Mouse (Mus musculus) neural tube, embryonic 12.5 days (tissue): ENCODE measurements at regions not wholly inside any gene's neighbourhood (a gene's known extent, or its start where the extent isn't known, plus 50 kb on each side); places are given as distances from the start of the nearest gene placed in this dataset.

Source experiments
- ATAC-seq: fragments of 200-750 bp; cut with Nextera tagmentation; 2 replicates; pipeline ENCODE4 v1.8.0; 2017; ENCODE audit warnings: low read depth, mild to moderate bottlenecking, moderate TSS enrichment, moderate library complexity; ENCODE audit not compliant: low FRiP score
- H3K27ac ChIP-seq: fragments of 300-500 bp; sonication (generic); 2 replicates; pipeline ENCODE4 v1.5.1; 2016
- H3K27me3 ChIP-seq: fragments of 300-500 bp; sonication (generic); replicated peaks from 2 replicates; pipeline ENCODE4 v1.6.1; 2016; ENCODE audit warnings: mild to moderate bottlenecking
- H3K36me3 ChIP-seq: fragments of 300-500 bp; sonication (generic); 2 replicates; pipeline ENCODE4 v1.6.1; 2016; ENCODE audit warnings: mild to moderate bottlenecking
- H3K4me1 ChIP-seq: fragments of 300-500 bp; sonication (generic); 2 replicates; pipeline ENCODE4 v1.6.1; 2016
- H3K4me2 ChIP-seq: fragments of 300-500 bp; sonication (generic); replicated peaks from 2 replicates; pipeline ENCODE4 v1.6.1; 2016; ENCODE audit warnings: mild to moderate bottlenecking
- H3K4me3 ChIP-seq: fragments of 300-500 bp; sonication (generic); 2 replicates; pipeline ENCODE4 v1.5.1; 2016
- H3K9ac ChIP-seq: fragments of 300-500 bp; sonication (generic); 2 replicates; pipeline ENCODE4 v1.6.1; 2016; ENCODE audit warnings: mild to moderate bottlenecking
- H3K9me3 ChIP-seq: fragments of 300-500 bp; sonication (generic); 2 replicates; pipeline ENCODE4 v1.6.1; 2016; ENCODE audit warnings: mild to moderate bottlenecking
- WGBS: fragments of 180-500 bp; shearing (Covaris S2); methylation state at CpG from one replicate; pipeline ENCODE4 v1.1.7; 2016; 5-methylcytosine and 5-hydroxymethylcytosine counted together

DNA sequence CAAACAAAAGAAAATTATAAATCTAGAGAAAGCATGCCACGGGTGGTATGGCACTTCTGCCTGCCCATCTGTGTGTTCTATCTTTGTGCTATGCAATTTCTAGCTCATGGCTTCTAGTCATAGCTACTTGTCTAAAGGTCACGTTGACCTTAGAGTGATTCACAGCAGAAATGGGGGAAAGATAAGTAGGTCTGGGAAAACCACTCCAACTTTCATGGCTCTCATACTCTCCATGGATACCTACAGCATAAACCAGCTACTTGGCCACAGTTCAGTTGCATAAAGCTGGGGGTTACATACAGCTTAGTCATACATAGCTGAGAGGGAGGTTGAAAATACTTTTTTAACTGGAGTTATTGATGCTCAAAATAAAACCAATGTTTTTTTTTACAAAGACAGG, 100.6 kb upstream of the Trpc6 start:
- Histone ChIP-seq H3K27ac (no peak overlapping the region), H3K36me3 (no peaks in the 10 kb centered on the region), H3K9ac (no peak overlapping the region), H3K4me3 (no peak overlapping the region), H3K27me3 (no peaks in the 10 kb centered on the region), H3K4me1 (no peaks in the 10 kb centered on the region), H3K4me2 (no peak overlapping the region), H3K9me3 (no peaks in the 10 kb centered on the region)
- 79% methylated on average over 2 of the region's 2 CpGs for WGBS
- no peak for ATAC-seq

GRCm38 (mm10) chr9:8451471-8451870, 92.5 kb upstream of the Trpc6 start:
- ATAC-seq, result no peak
- Histone ChIP-seq H3K27me3 (no peaks in the 10 kb centered on the region), H3K9me3 (no peaks in the 10 kb centered on the region), H3K4me1 (no peaks in the 10 kb centered on the region), H3K4me3 (no peak overlapping the region), H3K9ac (no peak overlapping the region), H3K36me3 (no peaks in the 10 kb centered on the region), H3K27ac (no peak overlapping the region), H3K4me2 (no peak overlapping the region)

- H3K27me3 ChIP-seq, result no peaks in the 10 kb centered on the region
- no peaks in the 10 kb centered on the region for H3K4me1 ChIP-seq
- H3K4me2 ChIP-seq, result no peak overlapping the region
- no peaks in the 10 kb centered on the region for H3K9me3 ChIP-seq
- no peak overlapping the region for H3K9ac ChIP-seq
- no peak overlapping the region for H3K4me3 ChIP-seq
- no peak overlapping the region for H3K27ac ChIP-seq
- ATAC-seq, result no peak
- H3K36me3 ChIP-seq, result no peaks in the 10 kb centered on the region
Observed at GRCm38 (mm10) chr9:8453591-8453990, 90.4 kb upstream of the Trpc6 start.

GRCm38 (mm10) chr9:8454557-8454956, 89.4 kb upstream of the Trpc6 start:
- H3K4me3 ChIP-seq, result no peak overlapping the region
- no peaks in the 10 kb centered on the region for H3K27me3 ChIP-seq
- H3K9ac ChIP-seq, result no peak overlapping the region
- no peaks in the 10 kb centered on the region for H3K4me1 ChIP-seq
- no peak overlapping the region for H3K27ac ChIP-seq
- H3K9me3 ChIP-seq, result no peaks in the 10 kb centered on the region
- H3K36me3 ChIP-seq, result no peaks in the 10 kb centered on the region
- no peak for ATAC-seq
- H3K4me2 ChIP-seq, result no peak overlapping the region

- WGBS, result 0% methylated on average over 1 of the region's 1 CpGs
- Histone ChIP-seq H3K27ac (no peak overlapping the region), H3K4me2 (no peak overlapping the region), H3K9me3 (no peaks in the 10 kb centered on the region), H3K4me1 (no peaks in the 10 kb centered on the region), H3K36me3 (no peaks in the 10 kb centered on the region), H3K4me3 (no peak overlapping the region), H3K9ac (no peak overlapping the region), H3K27me3 (no peaks in the 10 kb centered on the region)
- ATAC-seq, result no peak
Observed at GRCm38 (mm10) chr9:8459084-8459571, 84.8 kb upstream of the Trpc6 start.

DNA sequence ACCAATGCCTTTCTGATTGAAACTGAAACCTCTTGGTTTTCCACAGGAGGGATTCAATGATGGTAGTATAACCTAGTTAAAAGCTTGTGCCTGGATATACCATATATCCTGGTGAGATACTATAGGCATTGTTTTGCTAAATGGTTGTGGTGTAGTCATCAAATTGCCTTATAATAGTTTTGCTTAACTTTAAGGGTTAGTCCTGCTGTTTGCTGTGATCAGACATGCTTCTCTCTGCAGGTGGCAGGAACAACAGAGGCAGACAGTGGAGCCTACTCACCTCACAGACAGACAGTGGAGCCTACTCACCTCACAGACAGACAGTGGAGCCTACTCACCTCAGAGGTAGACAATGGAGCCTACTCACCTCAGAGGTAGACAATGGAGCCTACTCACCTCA, 82.2 kb upstream of the Trpc6 start:
- H3K4me1 ChIP-seq, result no peaks in the 10 kb centered on the region
- no peaks in the 10 kb centered on the region for H3K36me3 ChIP-seq
- no peak overlapping the region for H3K4me3 ChIP-seq
- no peak for ATAC-seq
- no peak overlapping the region for H3K4me2 ChIP-seq
- H3K9me3 ChIP-seq, result no peaks in the 10 kb centered on the region
- no peak overlapping the region for H3K9ac ChIP-seq
- H3K27ac ChIP-seq, result no peak overlapping the region
- no peaks in the 10 kb centered on the region for H3K27me3 ChIP-seq

- Histone ChIP-seq H3K36me3 (no peaks in the 10 kb centered on the region), H3K27ac (no peak overlapping the region), H3K4me3 (no peak overlapping the region), H3K9me3 (no peaks in the 10 kb centered on the region), H3K4me1 (no peaks in the 10 kb centered on the region), H3K4me2 (no peak overlapping the region), H3K9ac (no peak overlapping the region), H3K27me3 (no peaks in the 10 kb centered on the region)
- ATAC-seq, result no peak
- 65% methylated on average over 5 of the region's 5 CpGs for WGBS
Observed at GRCm38 (mm10) chr9:8462881-8463280, 81.1 kb upstream of the Trpc6 start.

GRCm38 (mm10) chr9:8486525-8486924, 57.4 kb upstream of the Trpc6 start:
- H3K4me3 ChIP-seq, result no peak overlapping the region
- no peaks in the 10 kb centered on the region for H3K27me3 ChIP-seq
- no peaks in the 10 kb centered on the region for H3K4me1 ChIP-seq
- H3K4me2 ChIP-seq, result no peak overlapping the region
- no peak overlapping the region for H3K9ac ChIP-seq
- 82% methylated on average over 3 of the region's 3 CpGs for WGBS
- H3K36me3 ChIP-seq, result no peaks in the 10 kb centered on the region
- H3K9me3 ChIP-seq, result no peaks in the 10 kb centered on the region
- no peak overlapping the region for H3K27ac ChIP-seq
- ATAC-seq, result no peak

DNA sequence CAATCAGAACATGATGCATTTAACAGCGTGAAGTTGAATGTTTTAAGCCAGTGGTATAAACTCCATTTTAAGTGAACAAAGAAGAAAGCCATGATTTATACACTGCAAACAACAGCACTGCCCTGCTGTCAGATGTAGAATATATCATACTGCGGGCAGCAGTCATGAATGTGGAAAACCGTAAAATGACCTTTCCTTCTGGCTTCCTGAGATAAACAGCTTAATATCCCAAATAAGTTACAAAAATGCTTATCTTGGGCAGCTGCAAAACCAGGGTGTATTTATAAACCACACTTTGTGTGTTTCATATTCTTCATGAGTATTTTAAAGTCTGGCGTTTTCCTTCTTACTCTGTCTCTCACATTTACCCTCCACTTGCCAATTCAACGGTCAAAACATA, 56.1 kb upstream of the Trpc6 start:
- no peaks in the 10 kb centered on the region for H3K4me1 ChIP-seq

More for the DNA sequence above, 56.1 kb upstream of the Trpc6 start:
- H3K4me2 ChIP-seq, result no peak overlapping the region
- peak; percentile 61; the same call in 1 of the 2 replicates for ATAC-seq
- H3K4me3 ChIP-seq, result no peak overlapping the region
- no peak overlapping the region for H3K27ac ChIP-seq
- H3K27me3 ChIP-seq, result no peaks in the 10 kb centered on the region
- 65% methylated on average over 5 of the region's 5 CpGs for WGBS
- no peaks in the 10 kb centered on the region for H3K9me3 ChIP-seq
- no peaks in the 10 kb centered on the region for H3K36me3 ChIP-seq
- H3K9ac ChIP-seq, result no peak overlapping the region
